Mouse (Mus musculus): Measurements from ENCODE around the gene Klhl26.

- no peak for TF ChIP-seq POLR2A (IDR thresholded peaks at IDR 0.05; ENCODE audit: borderline replicate concordance, insufficient read depth, low read length)
- TF ChIP-seq CTCF (IDR thresholded peaks at IDR 0.05; ENCODE audit: borderline replicate concordance, insufficient read depth, low read depth, low read length), result no peak
These were observed 35.6 kb upstream of the Klhl26 start for GRCm38 (mm10) chr8:70512253-70512903.

All from cerebellum, adult 2 months (tissue).